Mouse (Mus musculus): Measurements from ENCODE around the gene Nr5a2. TPM values are rescaled to one million over a fixed set of nuclear protein-coding genes. Genes with fewer than 3 reads are reported as not detected.

The Nr5a2 gene
- total RNA-seq, 4 experiments from 2014 or later = not detected

- no peak for DNase-seq (ENCODE audit: low spot score in 2 of 2)
Measured at GRCm38 (mm10) chr1:136948511-136949275, 11.6 kb downstream of the Nr5a2 start.

- no peak for DNase-seq (ENCODE audit: low spot score in 2 of 2)
Measured at GRCm38 (mm10) chr1:136948127-136948422, 12.2 kb downstream of the Nr5a2 start.

- DNase-seq (ENCODE audit: low spot score in 2 of 2) = no peak
Measured at GRCm38 (mm10) chr1:136947394-136948126, 12.7 kb downstream of the Nr5a2 start.

GRCm38 (mm10) chr1:136946806-136947393 is 13.3 kb downstream of the Nr5a2 start:
- DNase-seq (ENCODE audit: low spot score in 2 of 2) = no peak

GRCm38 (mm10) chr1:136946404-136946803 is 13.8 kb downstream of the Nr5a2 start:
- DNase-seq (ENCODE audit: low spot score in 2 of 2) = no peak

- no peak for DNase-seq (ENCODE audit: low spot score in 2 of 2)
Measured at GRCm38 (mm10) chr1:136945876-136946275, 14.4 kb downstream of the Nr5a2 start.

- DNase-seq (ENCODE audit: low spot score in 2 of 2) = no peak
Measured at GRCm38 (mm10) chr1:136945426-136945825, 14.8 kb downstream of the Nr5a2 start.

- DNase-seq (ENCODE audit: low spot score in 2 of 2) = no peak
Measured at GRCm38 (mm10) chr1:136940603-136941002, 19.6 kb downstream of the Nr5a2 start.

GRCm38 (mm10) chr1:136939220-136939619 is 21.0 kb downstream of the Nr5a2 start:
- no peak for DNase-seq (ENCODE audit: low spot score in 2 of 2)

GRCm38 (mm10) chr1:136935960-136936324 is 24.3 kb downstream of the Nr5a2 start:
- DNase-seq (ENCODE audit: low spot score in 2 of 2) = no peak

GRCm38 (mm10) chr1:136935316-136935959 is 24.8 kb downstream of the Nr5a2 start:
- DNase-seq (ENCODE audit: low spot score in 2 of 2) = no peak

GRCm38 (mm10) chr1:136934051-136934450 is 26.2 kb downstream of the Nr5a2 start:
- no peak for DNase-seq (ENCODE audit: low spot score in 2 of 2)

- DNase-seq (ENCODE audit: low spot score in 2 of 2) = no peak
Measured at GRCm38 (mm10) chr1:136931026-136931425, 29.2 kb downstream of the Nr5a2 start.

GRCm38 (mm10) chr1:136929743-136930142 is 30.5 kb downstream of the Nr5a2 start:
- no peak for DNase-seq (ENCODE audit: low spot score in 2 of 2)

- no peak for DNase-seq (ENCODE audit: low spot score in 2 of 2)
Measured at GRCm38 (mm10) chr1:136927428-136927827, 32.8 kb downstream of the Nr5a2 start.

- no peak for DNase-seq (ENCODE audit: low spot score in 2 of 2)
Measured at GRCm38 (mm10) chr1:136926026-136926425, 34.2 kb downstream of the Nr5a2 start.

GRCm38 (mm10) chr1:136920089-136920488 is 40.2 kb downstream of the Nr5a2 start:
- DNase-seq (ENCODE audit: low spot score in 2 of 2) = no peak

- DNase-seq (ENCODE audit: low spot score in 2 of 2) = no peak
Measured at GRCm38 (mm10) chr1:136918791-136919190, 41.5 kb downstream of the Nr5a2 start.

- DNase-seq (ENCODE audit: low spot score in 2 of 2) = peak; percentile 14 to 33
Measured at GRCm38 (mm10) chr1:136915438-136915837, 44.8 kb downstream of the Nr5a2 start.

- DNase-seq (ENCODE audit: low spot score in 2 of 2) = no peak
Measured at GRCm38 (mm10) chr1:136911996-136912395, 48.3 kb downstream of the Nr5a2 start.

GRCm38 (mm10) chr1:136911594-136911860 is 48.7 kb downstream of the Nr5a2 start:
- no peak for DNase-seq (ENCODE audit: low spot score in 2 of 2)
